Mouse (Mus musculus) urinary bladder, adult 2 months (tissue): ENCODE data around the gene Nrcam. TPM values are rescaled to one million over a fixed set of nuclear protein-coding genes. Genes with fewer than 3 reads are reported as not detected.
A peak's percentile ranks its signal among the peaks of the same experiment; 100 is the strongest.
"Not testable (repeated sequence)": the region's sequence is repeated elsewhere in the genome, so short reads cannot be mapped to it uniquely, and the experiment has no call there.

ENCODE experiments used
- DNase-seq: peaks from one replicate; pipeline ENCODE4 v3.0.0; 2022; ENCODE audit warnings: low spot score
- polyA plus RNA-seq: library from polyadenylated mRNA; depleted of rRNA; stranded (reverse); fragments of >200 nt; gene quantifications from 2 replicates; pipeline ENCODE4 v1.2.3, GENCODE M21; 2012; rRNA removed

Nrcam gene
- polyA plus RNA-seq = 0.29 and 0.35 TPM in 2 replicates

DNA sequence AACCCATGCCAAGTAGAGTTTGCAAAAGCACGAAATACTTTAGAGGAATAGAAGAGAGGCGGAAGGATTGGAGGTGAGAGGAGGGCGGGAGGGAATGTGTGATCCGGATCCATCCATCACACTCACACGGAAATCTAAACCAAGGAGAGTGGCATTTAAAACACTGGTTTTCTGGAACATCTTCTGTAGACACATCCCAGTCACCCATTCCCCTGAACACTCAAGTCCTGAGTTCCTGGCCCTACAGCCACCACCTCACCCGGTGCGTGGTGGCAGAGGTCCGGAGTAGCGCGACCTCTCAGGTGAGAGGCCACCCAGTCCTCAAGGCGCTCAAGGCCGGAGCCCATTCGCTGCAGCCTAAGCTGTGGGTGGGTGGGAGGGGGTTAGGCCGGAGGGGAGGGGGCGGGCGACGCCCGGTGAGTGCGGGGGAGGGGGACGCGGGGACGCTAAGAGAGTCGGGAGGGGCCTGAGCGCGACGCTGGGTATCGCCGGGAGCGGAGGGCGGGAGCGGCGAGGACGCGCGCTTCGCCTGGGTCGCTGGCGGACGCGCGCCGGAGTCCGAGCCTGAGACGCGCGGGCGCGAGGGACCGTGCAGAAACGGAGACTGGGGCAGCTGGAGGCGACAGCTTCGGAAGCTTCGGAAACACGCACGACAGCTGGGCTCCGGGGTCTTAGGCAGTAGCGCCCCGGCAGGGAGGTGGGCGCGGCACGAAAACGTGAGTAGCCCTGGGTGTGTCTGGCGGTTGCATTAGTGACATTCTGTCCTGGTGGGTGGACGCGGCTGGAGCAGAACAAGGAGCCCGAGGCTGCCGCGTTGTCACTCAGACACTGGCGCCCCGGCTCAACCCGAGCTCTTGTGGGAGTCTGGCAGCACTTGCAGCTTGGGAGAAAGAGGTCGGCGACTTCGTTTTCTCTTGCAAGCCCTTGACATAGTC lies at the start of gene Nrcam:
TSS of gene Nrcam (plus strand) at position 505 of the 935 bp plus-strand sequence.
- DNase-seq = peak; percentile 24

- not testable (repeated sequence) for DNase-seq
Observed at GRCm38 (mm10) chr12:44280147-44280546, 48.5 kb upstream of the Nrcam start.

DNA sequence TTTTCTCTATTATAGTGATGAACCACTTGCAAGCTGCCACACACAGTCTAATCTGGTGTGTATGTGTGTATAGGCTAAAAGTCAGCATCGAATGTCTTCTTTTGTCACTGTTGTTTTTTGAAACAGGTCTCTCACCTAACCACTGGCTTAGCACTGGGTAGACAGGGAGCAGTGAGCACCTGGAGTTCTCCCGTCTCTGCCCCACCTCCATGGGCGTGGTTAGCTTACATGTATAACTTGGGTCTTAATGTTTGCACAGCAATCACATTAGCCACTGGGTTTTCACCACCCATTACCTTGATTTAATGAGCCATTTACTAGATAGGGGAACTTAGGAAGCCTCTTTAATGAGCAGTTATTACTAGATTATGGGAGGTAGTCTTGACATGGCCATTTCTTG lies 47.2 kb upstream of the Nrcam start:
- no peak for DNase-seq

DNA sequence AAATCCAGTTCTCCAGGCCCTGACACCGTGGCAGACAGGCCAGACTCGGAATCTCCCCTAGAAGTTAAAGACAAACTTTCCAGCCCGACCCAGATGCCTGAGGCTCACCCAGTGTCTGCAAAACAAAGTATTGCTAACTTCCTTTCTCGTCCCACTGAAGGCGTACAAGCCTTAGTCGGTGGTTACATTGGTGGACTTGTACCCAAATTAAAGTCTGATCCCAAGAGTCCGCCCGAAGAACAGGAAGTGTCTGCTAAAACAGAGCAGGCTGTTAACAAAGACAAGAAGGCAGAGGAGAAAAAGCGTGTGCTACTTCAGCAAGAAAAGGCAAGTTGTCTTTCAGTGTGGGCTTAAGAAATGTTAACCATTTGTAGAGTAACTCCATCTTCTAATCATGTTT lies 45.3 kb upstream of the Nrcam start:
- DNase-seq = no peak

- no peak for DNase-seq
Observed at GRCm38 (mm10) chr12:44286992-44287391, 41.7 kb upstream of the Nrcam start.

DNA sequence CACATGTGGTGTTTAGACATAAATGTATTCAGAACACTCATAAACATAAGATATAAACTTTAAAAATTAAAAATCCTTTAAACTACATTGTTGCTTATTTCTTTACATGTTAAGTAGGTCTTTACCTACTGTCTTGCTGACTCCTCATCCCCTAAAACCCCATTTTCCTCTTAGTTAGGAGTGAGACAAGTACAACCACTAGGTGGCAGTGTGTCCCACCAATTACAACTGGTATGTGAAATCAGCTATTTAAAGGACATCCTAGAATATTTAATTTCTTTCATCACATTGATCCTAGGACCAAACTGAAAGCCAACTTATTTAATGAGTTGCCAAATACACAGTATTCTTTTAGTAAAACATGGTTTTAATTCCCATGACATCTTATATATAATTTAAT lies 36.4 kb upstream of the Nrcam start:
- no peak for DNase-seq

GRCm38 (mm10) chr12:44300793-44301192 lies 27.9 kb upstream of the Nrcam start:
- no peak for DNase-seq

DNA sequence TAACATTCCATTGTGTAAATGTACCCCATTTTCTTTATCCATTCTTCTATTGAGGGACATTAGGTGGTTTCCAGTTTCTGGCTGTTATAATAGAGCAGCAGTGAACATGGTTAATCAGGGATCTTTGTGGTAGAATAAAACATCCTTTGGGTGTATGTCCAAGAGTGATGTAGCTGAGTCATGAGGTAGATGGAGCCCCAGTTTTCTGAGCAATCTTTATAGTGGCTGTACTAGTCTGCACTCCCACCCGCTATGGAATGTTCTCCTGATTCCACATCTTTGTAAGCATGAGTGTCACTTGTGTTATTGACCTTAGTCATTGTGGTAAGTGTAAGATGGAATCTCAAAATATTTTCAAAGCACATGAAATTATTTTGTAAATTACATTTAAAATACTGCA lies 24.7 kb upstream of the Nrcam start:
- no peak for DNase-seq

DNA sequence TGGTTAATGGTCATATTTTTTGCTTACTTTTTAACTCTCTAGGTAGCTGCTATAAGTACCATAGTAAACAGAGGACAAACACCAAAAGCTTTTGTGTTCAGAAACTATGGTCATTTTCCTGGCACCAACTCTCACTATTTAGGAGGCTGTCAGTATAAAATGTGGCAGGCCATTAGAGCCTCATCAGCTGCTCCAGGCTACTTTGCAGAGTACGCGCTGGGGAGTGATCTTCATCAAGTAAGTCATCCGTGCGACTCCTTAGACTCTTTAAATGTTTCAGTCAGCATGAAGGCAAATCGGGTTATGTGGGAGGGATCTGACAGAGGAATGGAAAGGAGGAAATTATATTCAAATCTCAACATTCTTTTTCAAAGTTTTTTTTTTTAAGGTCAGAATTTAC lies 23.8 kb upstream of the Nrcam start:
- DNase-seq = no peak

DNA sequence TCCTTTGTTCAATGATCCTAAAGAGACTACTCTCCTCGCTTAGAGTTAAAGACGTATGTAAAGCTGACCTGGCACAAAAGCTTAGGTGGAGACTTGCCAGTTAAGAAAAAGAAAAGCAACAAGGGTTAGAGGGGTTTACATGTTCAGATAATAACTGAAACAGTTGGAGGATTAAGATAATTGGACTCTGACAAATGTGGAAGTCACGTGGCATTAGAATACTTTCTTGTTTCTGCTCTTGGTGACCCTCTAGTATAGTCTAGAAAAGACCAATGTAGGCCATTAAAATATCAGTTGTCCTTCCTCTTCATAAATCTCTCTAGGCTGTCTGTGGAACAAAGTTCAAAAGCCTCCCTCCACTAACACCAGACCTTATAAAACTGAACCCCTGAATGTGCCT lies 20.5 kb upstream of the Nrcam start:
- DNase-seq = no peak

DNA sequence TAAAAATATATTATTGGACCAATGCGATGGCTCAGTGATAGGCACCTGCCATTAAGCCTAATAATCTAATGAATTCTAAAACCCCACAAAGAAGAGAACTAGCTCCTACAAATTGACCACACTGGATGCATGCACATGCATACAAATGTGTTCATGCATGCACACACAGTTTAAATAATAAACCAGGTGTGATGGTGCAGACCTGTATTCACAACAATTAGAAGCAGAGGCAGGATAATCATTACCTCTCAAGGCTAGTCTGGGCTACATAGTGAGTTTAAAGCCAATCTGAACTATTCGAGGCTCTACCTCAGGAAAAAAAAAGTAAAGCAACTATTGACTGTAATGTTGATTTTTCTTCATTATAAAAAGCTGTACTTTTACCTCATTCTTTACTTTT lies 13.5 kb upstream of the Nrcam start:
- DNase-seq = no peak

DNA sequence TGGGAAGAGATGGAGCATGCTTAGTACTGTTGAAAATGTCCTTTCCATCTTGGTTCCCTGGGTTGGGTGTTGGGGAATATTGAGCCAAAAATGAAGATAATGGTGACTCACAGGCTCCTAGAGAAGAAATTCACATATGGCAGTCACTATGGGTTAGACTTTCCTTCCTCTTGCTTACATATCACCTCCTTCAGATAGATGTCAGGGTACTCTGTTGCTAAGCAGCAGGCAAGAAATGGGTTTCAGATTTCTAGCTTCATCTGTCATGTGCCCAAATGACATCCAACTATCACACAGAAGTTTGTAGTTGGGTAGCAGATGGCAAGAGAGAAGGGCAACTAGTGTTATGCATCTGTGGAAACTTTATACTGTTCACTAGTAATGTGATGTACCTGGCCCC lies 3.6 kb upstream of the Nrcam start:
- no peak for DNase-seq

- DNase-seq = no peak
Observed at GRCm38 (mm10) chr12:44327452-44327851, 1.2 kb upstream of the Nrcam start.

GRCm38 (mm10) chr12:44329316-44330215 lies 881 bp downstream of the Nrcam start:
- DNase-seq = no peak

- no peak for DNase-seq
Observed at GRCm38 (mm10) chr12:44330216-44330719, 1.6 kb downstream of the Nrcam start.

GRCm38 (mm10) chr12:44337136-44337640 lies 8.5 kb downstream of the Nrcam start:
- no peak for DNase-seq

- DNase-seq = no peak
Observed at GRCm38 (mm10) chr12:44338195-44338622, 9.5 kb downstream of the Nrcam start.

GRCm38 (mm10) chr12:44344075-44344474 lies 15.4 kb downstream of the Nrcam start:
- DNase-seq = no peak

DNA sequence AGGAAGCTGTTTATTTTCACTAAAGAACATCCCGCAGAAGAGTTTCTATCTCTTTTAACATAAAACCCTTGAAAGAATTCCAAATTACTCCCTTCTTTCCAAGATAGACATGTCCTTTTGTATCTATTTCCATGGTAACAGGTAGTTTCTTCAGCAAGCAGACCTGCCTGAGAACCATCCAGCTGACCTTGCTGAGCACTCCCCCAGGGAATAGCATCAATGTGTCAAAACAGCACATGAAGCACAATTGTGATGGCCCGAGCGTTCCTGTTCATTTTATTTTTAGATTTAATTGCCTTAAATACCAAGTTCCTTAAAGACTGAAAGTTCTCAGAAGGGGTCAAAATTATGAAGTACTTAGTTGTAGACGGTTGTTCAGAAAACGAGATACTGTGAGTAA lies 16.6 kb downstream of the Nrcam start:
- DNase-seq = no peak

- no peak for DNase-seq
Observed at GRCm38 (mm10) chr12:44346143-44346542, 17.5 kb downstream of the Nrcam start.

GRCm38 (mm10) chr12:44355116-44355515 lies 26.4 kb downstream of the Nrcam start:
- no peak for DNase-seq

- no peak for DNase-seq
Observed at GRCm38 (mm10) chr12:44357460-44357859, 28.8 kb downstream of the Nrcam start.
